Mouse (Mus musculus): ENCODE measurements at regions not wholly inside any gene's neighbourhood (a gene's known extent, or its start where the extent isn't known, plus 50 kb on each side); places are given as distances from the start of the nearest gene placed in this dataset.
A peak's percentile ranks its signal among the peaks of the same experiment; 100 is the strongest.

GRCm38 (mm10) chr14:67550462-67551185 lies 1541.6 kb upstream of the Gulo start:
- no peak for DNase-seq (ENCODE audit: low spot score)

- DNase-seq (ENCODE audit: low spot score), result no peak
These were observed 1539.7 kb upstream of the Gulo start for GRCm38 (mm10) chr14:67548750-67549149.

GRCm38 (mm10) chr14:67545036-67545435 lies 1536.0 kb upstream of the Gulo start:
- DNase-seq (ENCODE audit: low spot score), result no peak

GRCm38 (mm10) chr14:67541271-67541711 lies 1532.3 kb upstream of the Gulo start:
- no peak for DNase-seq (ENCODE audit: low spot score)

GRCm38 (mm10) chr14:67538696-67539095 lies 1529.7 kb upstream of the Gulo start:
- DNase-seq (ENCODE audit: low spot score), result no peak

- DNase-seq (ENCODE audit: low spot score), result peak; percentile 41
These were observed 1528.0 kb upstream of the Gulo start for GRCm38 (mm10) chr14:67536787-67537659.

- DNase-seq (ENCODE audit: low spot score), result no peak
These were observed 1497.9 kb upstream of the Gulo start for GRCm38 (mm10) chr14:67506729-67507395.

- DNase-seq (ENCODE audit: low spot score), result no peak
These were observed 1483.1 kb upstream of the Gulo start for GRCm38 (mm10) chr14:67492086-67492485.

GRCm38 (mm10) chr14:67486676-67487075 lies 1477.7 kb upstream of the Gulo start:
- DNase-seq (ENCODE audit: low spot score), result no peak

GRCm38 (mm10) chr14:67485449-67485800 lies 1476.4 kb upstream of the Gulo start:
- no peak for DNase-seq (ENCODE audit: low spot score)

GRCm38 (mm10) chr14:67484533-67485448 lies 1475.8 kb upstream of the Gulo start:
- DNase-seq (ENCODE audit: low spot score), result peak; percentile 28

All from lung, postnatal 25 days (tissue).